Mouse (Mus musculus): ENCODE data around the gene Nln. TPM values are rescaled to one million over a fixed set of nuclear protein-coding genes. Genes with fewer than 3 reads are reported as not detected.

Gene Nln
- polyA plus RNA-seq, 1 experiment: 3.1 TPM

DNA sequence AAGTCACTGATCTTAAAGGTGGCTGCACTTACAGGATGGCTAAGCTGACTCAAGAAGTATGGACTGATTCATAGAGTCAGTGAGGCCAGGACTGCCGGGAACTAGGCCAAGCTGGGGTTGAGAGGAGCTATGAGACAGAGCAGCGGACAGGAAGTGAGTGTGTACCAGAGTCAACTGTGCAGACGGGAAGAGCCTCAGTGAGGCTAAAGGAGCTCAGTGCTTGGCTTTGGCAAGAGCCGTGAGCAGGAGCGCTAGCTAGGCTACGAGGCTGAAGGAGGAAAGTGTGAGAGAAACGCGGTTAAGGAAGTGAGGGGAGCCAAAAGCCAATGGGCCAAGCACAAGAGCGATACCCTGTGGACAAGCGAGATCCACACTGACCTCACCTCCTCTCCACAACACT lies 34.7 kb downstream of the Nln start:
- TF ChIP-seq POLR2A (IDR thresholded peaks at IDR 0.05; ENCODE audit: low read depth, low read length) (no peak), CTCF (IDR thresholded peaks at IDR 0.05; ENCODE audit: extremely low read depth, insufficient read length, insufficient replicate concordance, low read depth, low read length) (no peak)
- peaks cover 3% of the 10 kb centered on the region for H3K36me3 ChIP-seq (ENCODE audit: control insufficient read depth, insufficient read depth, low read length)
- no peak overlapping the region for H3K4me3 ChIP-seq (ENCODE audit: low read depth, low read length)
- no peaks in the 10 kb centered on the region for H3K27me3 ChIP-seq (ENCODE audit: control insufficient read depth, insufficient read depth, low read length)
- WGBS: 73% methylated on average over 10 of the region's 10 CpGs
- peaks cover 2% of the 10 kb centered on the region; the same call in 1 of the 2 replicates for H3K4me1 ChIP-seq (ENCODE audit: control insufficient read depth, insufficient read depth, insufficient read length, low read length)
- H3K27ac ChIP-seq (ENCODE audit: insufficient read depth, low read depth, low read length): no peak overlapping the region

DNA sequence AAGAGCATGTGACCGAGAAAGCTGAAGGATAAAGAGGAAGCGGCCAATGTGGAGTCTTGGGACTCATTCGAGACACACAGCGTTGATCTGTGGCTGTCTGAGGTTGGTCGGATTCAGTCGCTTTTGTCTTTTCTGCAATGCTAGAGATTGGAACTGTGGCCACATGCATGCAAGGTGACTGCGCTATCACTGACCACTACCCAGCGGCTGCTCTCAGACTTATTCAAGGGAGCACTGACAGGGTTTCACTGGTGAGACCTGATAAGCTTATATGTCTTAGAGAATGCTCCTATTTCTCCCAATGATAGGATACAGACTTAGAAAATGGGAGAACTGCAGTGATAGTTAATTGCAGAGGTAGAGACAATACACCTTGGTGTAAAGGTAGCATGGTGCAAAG lies 35.2 kb downstream of the Nln start:
- Histone ChIP-seq H3K4me1 (ENCODE audit: control insufficient read depth, insufficient read depth, insufficient read length, low read length) (peaks cover 2% of the 10 kb centered on the region; the same call in 1 of the 2 replicates), H3K27ac (ENCODE audit: insufficient read depth, low read depth, low read length) (no peak overlapping the region), H3K27me3 (ENCODE audit: control insufficient read depth, insufficient read depth, low read length) (no peaks in the 10 kb centered on the region), H3K4me3 (ENCODE audit: low read depth, low read length) (no peak overlapping the region), H3K36me3 (ENCODE audit: control insufficient read depth, insufficient read depth, low read length) (peaks cover 6% of the 10 kb centered on the region)
- 98% methylated on average over 8 of the region's 8 CpGs for WGBS
- TF ChIP-seq POLR2A (IDR thresholded peaks at IDR 0.05; ENCODE audit: low read depth, low read length) (no peak), CTCF (IDR thresholded peaks at IDR 0.05; ENCODE audit: extremely low read depth, insufficient read length, insufficient replicate concordance, low read depth, low read length) (no peak)

DNA sequence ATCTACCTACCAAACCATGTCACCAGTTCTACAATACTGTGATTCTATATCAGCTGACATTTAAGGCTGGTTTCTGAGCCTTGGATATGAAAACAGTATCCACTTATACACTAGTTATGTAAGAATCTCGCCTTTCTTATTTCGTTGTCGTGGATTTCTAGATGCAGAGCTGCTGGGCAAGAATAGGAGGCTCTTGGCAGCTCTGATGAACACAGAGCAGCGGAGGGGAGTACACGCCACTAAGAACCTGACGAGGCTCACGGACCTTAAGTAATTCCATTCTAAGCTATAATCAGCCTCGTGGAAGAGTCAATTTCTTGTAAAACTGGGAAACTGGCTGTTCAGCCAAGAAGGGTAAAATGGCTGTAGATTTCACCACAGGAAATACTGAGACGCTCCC lies 37.1 kb downstream of the Nln start:
- Histone ChIP-seq H3K4me3 (ENCODE audit: low read depth, low read length) (no peak overlapping the region), H3K4me1 (ENCODE audit: control insufficient read depth, insufficient read depth, insufficient read length, low read length) (peaks cover 2% of the 10 kb centered on the region; the same call in 1 of the 2 replicates), H3K27ac (ENCODE audit: insufficient read depth, low read depth, low read length) (no peak overlapping the region), H3K36me3 (ENCODE audit: control insufficient read depth, insufficient read depth, low read length) (peaks cover 7% of the 10 kb centered on the region), H3K27me3 (ENCODE audit: control insufficient read depth, insufficient read depth, low read length) (no peaks in the 10 kb centered on the region)
- no peak for TF ChIP-seq POLR2A (IDR thresholded peaks at IDR 0.05; ENCODE audit: low read depth, low read length)
- no peak for TF ChIP-seq CTCF (IDR thresholded peaks at IDR 0.05; ENCODE audit: extremely low read depth, insufficient read length, insufficient replicate concordance, low read depth, low read length)
- 92% methylated on average over 9 of the region's 9 CpGs for WGBS

DNA sequence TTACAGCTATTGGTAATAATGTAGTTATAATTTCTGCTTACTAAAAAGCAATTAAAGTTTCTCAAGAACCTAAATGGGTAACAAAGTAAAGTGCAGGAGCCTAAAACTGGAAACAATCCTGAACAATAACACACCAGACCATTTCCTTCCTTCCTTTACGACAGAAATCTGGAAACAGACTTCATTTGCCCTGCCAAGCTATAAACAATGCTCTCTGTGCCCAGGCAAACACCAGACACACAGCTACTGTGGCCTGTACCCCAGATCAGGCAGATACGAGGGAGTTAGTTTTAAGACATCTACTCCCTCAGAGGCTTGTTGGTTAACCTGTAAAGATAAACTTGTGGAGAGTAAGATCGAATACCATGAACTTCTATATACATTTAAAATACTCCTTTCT lies 38.7 kb downstream of the Nln start:
- H3K36me3 ChIP-seq (ENCODE audit: control insufficient read depth, insufficient read depth, low read length): peaks cover 7% of the 10 kb centered on the region
- 67% methylated on average over 3 of the region's 3 CpGs for WGBS
- H3K4me3 ChIP-seq (ENCODE audit: low read depth, low read length): no peak overlapping the region
- peaks cover 2% of the 10 kb centered on the region; the same call in 1 of the 2 replicates for H3K4me1 ChIP-seq (ENCODE audit: control insufficient read depth, insufficient read depth, insufficient read length, low read length)
- no peak overlapping the region for H3K27ac ChIP-seq (ENCODE audit: insufficient read depth, low read depth, low read length)
- no peaks in the 10 kb centered on the region for H3K27me3 ChIP-seq (ENCODE audit: control insufficient read depth, insufficient read depth, low read length)
- TF ChIP-seq POLR2A (IDR thresholded peaks at IDR 0.05; ENCODE audit: low read depth, low read length) (no peak), CTCF (IDR thresholded peaks at IDR 0.05; ENCODE audit: extremely low read depth, insufficient read length, insufficient replicate concordance, low read depth, low read length) (no peak)

DNA sequence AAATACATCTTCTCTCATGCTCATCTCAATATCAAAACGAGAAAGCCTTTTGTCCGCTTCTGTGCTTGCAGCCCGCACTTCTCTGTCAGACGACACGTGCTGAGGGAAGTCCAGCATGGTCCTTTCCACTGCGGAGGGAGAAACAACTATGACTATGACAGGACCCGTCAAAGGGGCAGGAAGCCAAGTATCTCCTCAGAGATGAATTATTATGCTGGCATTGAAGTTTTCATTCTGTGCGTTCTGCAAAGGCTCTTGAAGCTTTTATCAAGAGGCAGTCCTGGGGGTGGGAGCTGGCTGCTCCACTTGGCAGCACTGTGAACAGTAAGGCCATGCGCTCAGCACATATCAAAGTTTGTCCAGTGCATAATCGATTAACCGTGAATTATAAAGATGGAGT lies 40.2 kb downstream of the Nln start:
- WGBS: 81% methylated on average over 11 of the region's 11 CpGs
- Histone ChIP-seq H3K27me3 (ENCODE audit: control insufficient read depth, insufficient read depth, low read length) (no peaks in the 10 kb centered on the region), H3K36me3 (ENCODE audit: control insufficient read depth, insufficient read depth, low read length) (peaks cover 7% of the 10 kb centered on the region), H3K4me3 (ENCODE audit: low read depth, low read length) (no peak overlapping the region), H3K27ac (ENCODE audit: insufficient read depth, low read depth, low read length) (no peak overlapping the region), H3K4me1 (ENCODE audit: control insufficient read depth, insufficient read depth, insufficient read length, low read length) (no peaks in the 10 kb centered on the region)
- TF ChIP-seq POLR2A (IDR thresholded peaks at IDR 0.05; ENCODE audit: low read depth, low read length): no peak
- no peak for TF ChIP-seq CTCF (IDR thresholded peaks at IDR 0.05; ENCODE audit: extremely low read depth, insufficient read length, insufficient replicate concordance, low read depth, low read length)

DNA sequence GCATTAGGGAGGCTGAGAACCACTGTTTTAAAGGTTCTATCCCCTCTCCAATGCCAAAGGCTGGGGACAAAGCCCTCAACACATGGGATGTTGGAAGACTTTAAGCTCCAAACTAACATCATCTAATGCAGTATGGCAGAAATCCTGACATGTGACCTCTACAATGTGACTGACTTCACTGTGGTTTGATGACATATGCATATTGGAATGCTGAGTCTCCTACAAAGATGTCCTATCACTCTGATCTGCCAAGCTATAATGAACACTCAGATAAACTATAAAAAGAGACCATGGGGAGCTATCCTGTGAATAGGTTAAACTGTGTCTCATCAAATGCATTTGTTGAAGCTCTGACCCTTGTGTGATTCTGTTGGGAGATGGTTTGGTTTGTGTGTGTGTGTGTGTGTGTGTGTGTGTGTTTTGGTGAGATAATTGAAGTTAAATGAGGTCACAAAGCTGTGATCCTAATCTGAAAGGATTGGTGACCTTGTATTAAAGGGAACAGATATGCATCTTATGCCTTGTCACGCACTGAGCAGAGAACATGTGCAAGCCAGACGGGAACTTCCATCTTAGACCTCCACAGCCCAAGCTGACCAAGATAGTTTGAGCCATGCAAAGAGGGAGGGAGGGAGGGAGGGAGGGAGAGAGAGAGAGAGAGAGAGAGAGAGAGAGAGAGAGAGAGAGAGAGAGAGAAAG lies 43.6 kb downstream of the Nln start:
- 89% methylated on average over 2 of the region's 2 CpGs for WGBS
- no peak for TF ChIP-seq CTCF (IDR thresholded peaks at IDR 0.05; ENCODE audit: extremely low read depth, insufficient read length, insufficient replicate concordance, low read depth, low read length)
- TF ChIP-seq POLR2A (IDR thresholded peaks at IDR 0.05; ENCODE audit: low read depth, low read length): no peak

DNA sequence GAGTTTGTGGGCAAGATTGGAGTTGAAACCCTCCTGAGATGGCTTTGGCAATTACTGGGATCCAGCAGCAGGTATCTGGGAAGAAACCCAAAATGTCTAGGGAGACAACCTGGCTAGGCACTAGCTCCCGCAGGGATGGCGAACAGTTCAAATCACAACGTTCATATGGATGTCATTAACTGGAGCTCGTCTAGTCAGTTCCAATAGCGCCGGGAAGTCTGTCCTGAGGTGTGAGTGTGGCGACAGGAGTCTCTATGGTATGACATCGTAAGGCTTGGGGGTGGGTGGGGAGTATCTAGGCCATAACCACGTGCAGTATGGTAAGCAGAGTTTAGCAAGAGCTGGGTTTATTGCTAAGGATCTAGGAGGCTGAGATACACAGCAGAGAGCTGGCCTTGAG lies 46.4 kb downstream of the Nln start:
- Histone ChIP-seq H3K36me3 (ENCODE audit: control insufficient read depth, insufficient read depth, low read length) (no peaks in the 10 kb centered on the region), H3K4me3 (ENCODE audit: low read depth, low read length) (no peak overlapping the region), H3K4me1 (ENCODE audit: control insufficient read depth, insufficient read depth, insufficient read length, low read length) (no peaks in the 10 kb centered on the region), H3K27ac (ENCODE audit: insufficient read depth, low read depth, low read length) (no peak overlapping the region), H3K27me3 (ENCODE audit: control insufficient read depth, insufficient read depth, low read length) (no peaks in the 10 kb centered on the region)
- WGBS: 89% methylated on average over 9 of the region's 9 CpGs
- TF ChIP-seq POLR2A (IDR thresholded peaks at IDR 0.05; ENCODE audit: low read depth, low read length) (no peak), CTCF (IDR thresholded peaks at IDR 0.05; ENCODE audit: extremely low read depth, insufficient read length, insufficient replicate concordance, low read depth, low read length) (no peak)

More for the DNA sequence above, 43.6 kb downstream of the Nln start:
- Histone ChIP-seq H3K36me3 (ENCODE audit: control insufficient read depth, insufficient read depth, low read length) (peaks cover 4% of the 10 kb centered on the region; the same call in 1 of the 2 replicates), H3K4me1 (ENCODE audit: control insufficient read depth, insufficient read depth, insufficient read length, low read length) (no peaks in the 10 kb centered on the region), H3K27ac (ENCODE audit: insufficient read depth, low read depth, low read length) (no peak overlapping the region), H3K4me3 (ENCODE audit: low read depth, low read length) (no peak overlapping the region), H3K27me3 (ENCODE audit: control insufficient read depth, insufficient read depth, low read length) (no peaks in the 10 kb centered on the region)
